Mouse (Mus musculus) MEL (cell line): ENCODE measurements at regions not wholly inside any gene's neighbourhood (a gene's known extent, or its start where the extent isn't known, plus 50 kb on each side); places are given as distances from the start of the nearest gene placed in this dataset.

ENCODE experiments used
- DNase-seq: peaks from one replicate; pipeline ENCODE4 v3.0.0; 2011; ENCODE audit warnings: low read depth, low spot score
- H3K27ac ChIP-seq: 2 replicates; pipeline ENCODE4 v1.5.1; 2012; ENCODE audit warnings: low read depth, mild to moderate bottlenecking, control low read depth, low read length, moderate library complexity; ENCODE audit not compliant: control insufficient read depth
- H3K27me3 ChIP-seq, 2 experiments: fragments of 150-350 bp in 1 of 2; sonication (generic) in 1 of 2; 2 replicates each; pipeline ENCODE4 v1.6.1; 2012; ENCODE audit warnings: low read length in 2 of 2, mild to moderate bottlenecking in 2 of 2, improper control_type of control experiment in 1 of 2, moderate library complexity in 1 of 2; ENCODE audit not compliant: insufficient read depth in 2 of 2, control insufficient read depth in 1 of 2
- H3K36me3 ChIP-seq, 2 experiments: 2 replicates each; pipeline ENCODE4 v1.6.1; 2012 to 2014; ENCODE audit warnings: low read length in 2 of 2, improper control_type of control experiment in 1 of 2, inconsistent platforms in 1 of 2, mild to moderate bottlenecking in 1 of 2; ENCODE audit not compliant: insufficient read depth in 2 of 2, control insufficient read depth in 1 of 2
- H3K4me1 ChIP-seq, 2 experiments: fragments of 150-350 bp in 1 of 2; sonication (generic) in 1 of 2; 2 replicates each; pipeline ENCODE4 v1.6.1; 2012; ENCODE audit warnings: low read length in 2 of 2, improper control_type of control experiment in 1 of 2, mild to moderate bottlenecking in 1 of 2; ENCODE audit not compliant: insufficient read depth in 2 of 2, control insufficient read depth in 1 of 2
- H3K4me3 ChIP-seq, 2 experiments: fragments of 150-350 bp in 1 of 2; sonication (generic) in 1 of 2; 2 replicates each; pipeline ENCODE4 v1.5.1; 2012; ENCODE audit warnings: low read depth in 2 of 2, low read length in 2 of 2, mild to moderate bottlenecking in 2 of 2, moderate library complexity in 2 of 2, control low read depth in 1 of 2, improper control_type of control experiment in 1 of 2; ENCODE audit not compliant: control insufficient read depth in 1 of 2, insufficient read depth in 1 of 2
- H3K79me2 ChIP-seq: 2 replicates; pipeline ENCODE4 v1.6.1; 2012; ENCODE audit warnings: mild to moderate bottlenecking, low read length, moderate library complexity; ENCODE audit not compliant: control insufficient read depth, poor library complexity, insufficient read depth
- H3K9ac ChIP-seq: 2 replicates; pipeline ENCODE4 v1.6.1; 2012; ENCODE audit warnings: low read depth, mild to moderate bottlenecking, control low read depth, low read length, moderate library complexity; ENCODE audit not compliant: control insufficient read depth, poor library complexity, severe bottlenecking
- H3K9me3 ChIP-seq: fragments of 150-350 bp; sonication (generic); replicated peaks from 2 replicates; pipeline ENCODE4 v1.6.1; 2012; ENCODE audit warnings: mild to moderate bottlenecking, low read length, improper control_type of control experiment, moderate library complexity; ENCODE audit not compliant: insufficient read depth
- GATA1 ChIP-seq: IDR thresholded peaks from 2 replicates; pipeline ENCODE4 v1.6.1; 2011; ENCODE audit warnings: low read depth, low read length, improper control_type of control experiment
- HCFC1 ChIP-seq: IDR thresholded peaks from 2 replicates; pipeline ENCODE4 v1.6.1; 2012; ENCODE audit warnings: low read depth, mild to moderate bottlenecking, inconsistent platforms, low read length, improper control_type of control experiment, moderate library complexity
- JUND ChIP-seq: IDR thresholded peaks from 2 replicates; pipeline ENCODE4 v1.6.1; 2011; ENCODE audit warnings: low read depth, mild to moderate bottlenecking, improper control_type of control experiment, low read length
- MAFK ChIP-seq: IDR thresholded peaks from 2 replicates; pipeline ENCODE4 v1.6.1; 2011; ENCODE audit warnings: low read depth, mild to moderate bottlenecking, low read length, improper control_type of control experiment, borderline replicate concordance
- MEF2A ChIP-seq: IDR thresholded peaks from 2 replicates; pipeline ENCODE4 v1.6.1; 2014; ENCODE audit warnings: low read depth, mild to moderate bottlenecking, inconsistent platforms, low read length, improper control_type of control experiment; ENCODE audit not compliant: poor library complexity, insufficient replicate concordance, severe bottlenecking; ENCODE audit errors: extremely low read depth
- MYB ChIP-seq: IDR thresholded peaks from 2 replicates; pipeline ENCODE4 v1.6.1; 2011; ENCODE audit warnings: mild to moderate bottlenecking, low read depth, low read length, improper control_type of control experiment
- MYC ChIP-seq: IDR thresholded peaks from 2 replicates; pipeline ENCODE4 v1.6.1; 2011; ENCODE audit warnings: low read depth, mild to moderate bottlenecking, low read length, improper control_type of control experiment, moderate library complexity
- POLR2AphosphoS2 ChIP-seq: IDR thresholded peaks from 2 replicates; pipeline ENCODE4 v1.6.1; 2011; ENCODE audit warnings: low read length, improper control_type of control experiment
- POLR2AphosphoS5 ChIP-seq: IDR thresholded peaks from 2 replicates; pipeline ENCODE4 v1.6.1; 2012; ENCODE audit warnings: low read depth, borderline replicate concordance, mild to moderate bottlenecking, inconsistent platforms, low read length, moderate library complexity, mixed read lengths
- SIN3A ChIP-seq: IDR thresholded peaks from 2 replicates; pipeline ENCODE4 v1.6.1; 2012; ENCODE audit warnings: low read length, improper control_type of control experiment, inconsistent platforms
- SMC3 ChIP-seq: IDR thresholded peaks from 2 replicates; pipeline ENCODE4 v1.6.1; 2011; ENCODE audit warnings: low read depth, low read length, improper control_type of control experiment
- TBP ChIP-seq: IDR thresholded peaks from 2 replicates; pipeline ENCODE4 v1.8.0; 2011; ENCODE audit warnings: low read depth, low read length, improper control_type of control experiment
- TCF12 ChIP-seq: IDR thresholded peaks from 2 replicates; pipeline ENCODE4 v1.6.1; 2014; ENCODE audit warnings: low read depth, mild to moderate bottlenecking, inconsistent platforms, low read length, improper control_type of control experiment, moderate library complexity
- USF1 ChIP-seq: IDR thresholded peaks from 2 replicates; pipeline ENCODE4 v1.6.1; 2014; ENCODE audit warnings: low read depth, mild to moderate bottlenecking, inconsistent platforms, low read length, improper control_type of control experiment, moderate library complexity
- USF2 ChIP-seq, 2 experiments: IDR thresholded peaks; 2 replicates each; pipeline ENCODE4 v1.6.1; 2011 to 2012; ENCODE audit warnings: improper control_type of control experiment in 2 of 2, low read length in 2 of 2, borderline replicate concordance in 1 of 2, inconsistent platforms in 1 of 2, low read depth in 1 of 2, mild to moderate bottlenecking in 1 of 2; ENCODE audit not compliant: insufficient read depth in 1 of 2
- ZKSCAN1 ChIP-seq: IDR thresholded peaks from 2 replicates; pipeline ENCODE4 v1.6.1; 2012; ENCODE audit warnings: low read depth, mild to moderate bottlenecking, inconsistent platforms, low read length, improper control_type of control experiment, moderate library complexity
- ZNF384 ChIP-seq: IDR thresholded peaks from 2 replicates; pipeline ENCODE4 v1.6.1; 2012; ENCODE audit warnings: low read depth, mild to moderate bottlenecking, inconsistent platforms, low read length, improper control_type of control experiment

GRCm38 (mm10) chr13:73035336-73035940 lies 224.8 kb upstream of the Irx4 start:
- no peak overlapping the region for H3K4me3 ChIP-seq
- H3K27me3 ChIP-seq, result no peaks in the 10 kb centered on the region
- no peaks in the 10 kb centered on the region for H3K4me1 ChIP-seq
- H3K36me3 ChIP-seq, result no peaks in the 10 kb centered on the region
- H3K9ac ChIP-seq, result no peak overlapping the region
- H3K9me3 ChIP-seq, result no peaks in the 10 kb centered on the region
- DNase-seq, result no peak
- H3K79me2 ChIP-seq, result no peaks in the 10 kb centered on the region
- H3K27ac ChIP-seq, result no peak overlapping the region
- no peak for TF ChIP-seq JUND
- no peak for TF ChIP-seq GATA1
- TF ChIP-seq ZNF384, result no peak

GRCm38 (mm10) chr13:73039731-73040130 lies 220.5 kb upstream of the Irx4 start:
- DNase-seq, result no peak
- H3K79me2 ChIP-seq, result no peaks in the 10 kb centered on the region
- no peaks in the 10 kb centered on the region for H3K4me1 ChIP-seq
- no peak overlapping the region for H3K27ac ChIP-seq
- no peaks in the 10 kb centered on the region for H3K9me3 ChIP-seq
- TF ChIP-seq MYB, result no peak
- no peak for TF ChIP-seq TCF12
- TF ChIP-seq GATA1, result no peak
- no peak for TF ChIP-seq MYC
- no peak for TF ChIP-seq USF1
- TF ChIP-seq POLR2AphosphoS5, result no peak
- no peak for TF ChIP-seq MAFK
- TF ChIP-seq TBP, result no peak
- TF ChIP-seq JUND, result no peak
- TF ChIP-seq SMC3, result no peak
- TF ChIP-seq HCFC1, result no peak
- no peak for TF ChIP-seq ZKSCAN1
- TF ChIP-seq POLR2AphosphoS2, result no peak
- TF ChIP-seq SIN3A, result no peak
- TF ChIP-seq USF2 (IDR thresholded peaks at IDR 0.05; ENCODE audit: borderline replicate concordance in 1 of 2, insufficient read depth in 1 of 2, low read depth in 1 of 2, low read length in 2 of 2), result no peak
- no peak for TF ChIP-seq MEF2A
- H3K27me3 ChIP-seq, result no peaks in the 10 kb centered on the region
- H3K9ac ChIP-seq, result no peak overlapping the region
- no peaks in the 10 kb centered on the region for H3K36me3 ChIP-seq
- no peak overlapping the region for H3K4me3 ChIP-seq
